Mouse (Mus musculus) ES-E14 (cell line): ENCODE measurements at regions not wholly inside any gene's neighbourhood (a gene's known extent, or its start where the extent isn't known, plus 50 kb on each side); places are given as distances from the start of the nearest gene placed in this dataset.

Experiments
- CHD2 ChIP-seq: IDR thresholded peaks from 2 replicates; pipeline ENCODE4 v1.6.1; 2014; ENCODE audit warnings: mild to moderate bottlenecking, low read depth, low read length, inconsistent platforms
- ZC3H11A ChIP-seq: IDR thresholded peaks from 2 replicates; pipeline ENCODE4 v1.6.1; 2012; ENCODE audit warnings: low read depth, mild to moderate bottlenecking, inconsistent platforms, low read length, borderline replicate concordance
- ZNF384 ChIP-seq: IDR thresholded peaks from 2 replicates; pipeline ENCODE4 v1.6.1; 2012; ENCODE audit warnings: low read depth, low read length, inconsistent platforms

- TF ChIP-seq ZNF384: no peak
- TF ChIP-seq ZC3H11A: no peak
- no peak for TF ChIP-seq CHD2
Observed at GRCm38 (mm10) chr2:114410717-114411116, 209.4 kb upstream of the Zfp770 start.
